Mouse (Mus musculus) E14TG2a.4 (cell line): ENCODE measurements around the gene Cdh16.

Experiments
- CTCF ChIP-seq: conservative IDR thresholded peaks from 2 replicates; pipeline ENCODE4 v1.5.1; 2014; ENCODE audit warnings: low read length
- POU5F1 ChIP-seq: IDR thresholded peaks from 2 replicates; pipeline ENCODE4 v1.6.1; 2014; ENCODE audit warnings: low read length, borderline replicate concordance

DNA sequence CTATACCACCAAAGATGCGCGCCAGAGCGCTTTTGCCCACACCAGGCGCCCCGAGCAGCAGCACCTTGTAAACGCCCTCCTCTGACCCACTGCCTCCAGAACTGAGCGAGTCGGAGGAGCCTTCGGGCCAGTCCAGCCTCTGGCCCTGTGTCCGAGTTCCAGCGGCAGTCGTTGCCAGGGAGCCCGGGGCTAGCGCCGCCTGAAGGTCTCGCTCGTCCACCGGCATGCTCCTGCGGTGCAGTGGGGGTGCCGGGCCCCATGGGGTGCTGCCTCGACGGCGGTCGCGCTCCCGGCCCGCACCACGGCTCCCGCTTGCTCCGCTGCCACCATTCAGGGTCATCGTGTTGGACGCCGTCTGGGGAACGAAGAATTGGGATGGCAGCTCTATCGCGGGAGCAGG, 6.4 kb upstream of the Cdh16 start:
- TF ChIP-seq CTCF (no peak), POU5F1 (no peak)
